Mouse (Mus musculus): Measurements from ENCODE around the gene Hrnr. TPM values are rescaled to one million over a fixed set of nuclear protein-coding genes. Genes with fewer than 3 reads are reported as not detected.

Gene Hrnr
- polyA plus RNA-seq, 1 experiment from 2014 or later: 0.01 TPM

DNA sequence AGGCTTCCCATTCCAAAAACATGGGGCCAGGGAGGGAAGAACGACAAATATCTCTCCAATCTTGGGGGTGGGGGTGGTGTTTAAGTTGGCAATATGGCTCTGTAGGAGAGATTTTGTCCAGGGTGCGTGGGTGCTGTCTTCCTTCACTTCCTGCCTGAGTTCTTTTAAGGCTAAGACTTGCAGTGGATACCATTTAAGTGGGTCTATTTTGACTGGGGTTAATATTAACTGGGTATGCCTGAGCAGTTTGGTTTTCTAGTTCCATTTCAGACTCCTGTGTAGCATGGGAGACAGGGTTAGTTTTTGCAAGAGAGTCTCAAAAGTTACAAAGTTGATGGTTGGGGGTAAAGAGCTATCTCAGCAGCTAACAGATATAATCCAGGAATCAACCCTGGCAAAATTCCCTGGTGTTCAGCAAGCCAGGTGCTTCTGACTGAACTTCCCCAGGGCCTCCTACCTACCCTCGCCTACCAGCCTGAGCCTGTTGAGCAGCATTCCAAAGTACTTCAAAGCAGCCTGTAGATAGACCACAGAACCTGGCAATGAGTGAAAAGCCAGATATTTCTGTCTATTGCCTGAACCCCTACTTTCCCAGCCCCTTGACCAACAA lies 47.5 kb downstream of the Hrnr start:
- no peak overlapping the region for H3K4me2 ChIP-seq
- no peak overlapping the region for H3K4me3 ChIP-seq
- H3K27ac ChIP-seq (replicated peaks): no peak overlapping the region
- no peak for ATAC-seq (ENCODE audit: low FRiP score, low read depth)
- 67% methylated on average over 3 of the region's 3 CpGs for WGBS
- no peaks in the 10 kb centered on the region for H3K36me3 ChIP-seq
- peaks cover 3% of the 10 kb centered on the region; the same call in 1 of the 2 replicates for H3K4me1 ChIP-seq (replicated peaks)
- no peak overlapping the region for H3K9ac ChIP-seq
- no peaks in the 10 kb centered on the region for H3K9me3 ChIP-seq
- 0 out of 2 replicates have a peak, but pooled peaks cover 2% of the 10 kb centered on the region for H3K27me3 ChIP-seq

DNA sequence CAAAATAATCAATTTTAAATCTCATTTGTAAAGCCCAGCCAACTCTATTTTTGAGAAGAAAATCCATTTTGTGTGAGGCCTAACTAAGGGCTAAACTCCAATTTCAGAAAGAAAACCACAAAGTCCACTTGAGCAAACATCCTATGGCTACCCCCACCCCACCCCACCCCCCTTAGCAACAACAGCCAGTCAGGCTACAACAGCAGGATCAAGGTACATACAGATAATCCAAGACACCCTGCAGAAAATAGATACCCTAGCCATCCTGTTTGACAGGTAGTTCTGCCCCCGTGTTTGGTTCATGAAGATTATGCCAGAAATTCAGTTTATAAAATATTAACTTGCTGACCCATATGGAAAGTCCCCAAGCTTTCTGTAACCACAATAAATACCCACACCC lies 48.6 kb downstream of the Hrnr start:
- ATAC-seq (ENCODE audit: low FRiP score, low read depth): no peak
- H3K27ac ChIP-seq (replicated peaks): no peak overlapping the region
- H3K4me2 ChIP-seq: no peak overlapping the region
- 72% methylated on average over 1 of the region's 1 CpGs for WGBS
- no peaks in the 10 kb centered on the region for H3K4me1 ChIP-seq (replicated peaks)
- H3K36me3 ChIP-seq: no peaks in the 10 kb centered on the region
- no peaks in the 10 kb centered on the region for H3K27me3 ChIP-seq
- H3K9ac ChIP-seq: no peak overlapping the region
- no peak overlapping the region for H3K4me3 ChIP-seq
- no peaks in the 10 kb centered on the region for H3K9me3 ChIP-seq

DNA sequence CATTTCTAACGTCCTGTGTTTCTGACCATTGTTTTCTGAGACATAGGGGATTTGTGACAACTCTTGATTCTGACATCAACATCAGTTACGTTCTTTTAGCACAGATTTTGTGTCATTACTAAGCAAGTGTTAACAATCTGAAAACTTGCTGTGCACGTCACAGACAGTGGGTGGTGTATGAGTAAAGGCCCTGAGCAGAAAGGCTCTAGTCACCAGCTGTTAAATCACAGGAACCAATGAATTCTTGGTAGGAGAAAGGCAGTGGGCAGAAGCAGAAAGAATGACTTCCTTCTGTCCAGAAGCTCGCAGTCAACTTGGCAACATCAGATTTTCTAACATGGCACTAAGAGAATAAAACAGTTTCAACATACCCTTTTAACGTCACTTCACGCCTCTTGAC lies 53.9 kb downstream of the Hrnr start:
- Histone ChIP-seq H3K4me2 (no peak overlapping the region), H3K4me1 (replicated peaks) (no peaks in the 10 kb centered on the region), H3K9me3 (no peaks in the 10 kb centered on the region), H3K9ac (no peak overlapping the region), H3K27ac (replicated peaks) (no peak overlapping the region), H3K36me3 (no peaks in the 10 kb centered on the region), H3K4me3 (no peak overlapping the region), H3K27me3 (no peaks in the 10 kb centered on the region)
- WGBS: 82% methylated on average over 6 of the region's 6 CpGs
- ATAC-seq (ENCODE audit: low FRiP score, low read depth): no peak

DNA sequence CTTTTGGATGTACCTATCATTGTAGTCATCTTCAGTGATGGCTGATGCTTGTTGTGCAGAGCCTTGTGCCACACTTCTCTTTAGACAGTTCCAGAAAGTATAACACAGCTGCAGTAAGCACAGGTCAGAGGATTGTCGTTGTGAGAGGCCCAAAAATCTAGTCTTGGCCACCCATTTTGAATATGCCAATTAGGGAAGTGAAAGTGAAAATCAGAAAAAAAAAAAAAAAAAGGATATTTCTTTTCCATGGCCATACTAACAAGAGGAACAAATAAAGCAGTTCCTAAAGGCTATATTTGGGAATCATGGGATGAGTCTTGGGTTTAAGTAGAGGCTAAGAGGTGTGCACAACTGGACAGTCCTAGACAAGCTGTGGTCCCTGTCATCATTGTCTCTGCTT lies 55.6 kb downstream of the Hrnr start:
- no peak overlapping the region for H3K4me3 ChIP-seq
- H3K27me3 ChIP-seq: no peaks in the 10 kb centered on the region
- no peaks in the 10 kb centered on the region for H3K9me3 ChIP-seq
- H3K36me3 ChIP-seq: no peaks in the 10 kb centered on the region
- H3K9ac ChIP-seq: no peak overlapping the region
- no peak overlapping the region for H3K27ac ChIP-seq (replicated peaks)
- WGBS: 74% methylated on average over 1 of the region's 1 CpGs
- ATAC-seq (ENCODE audit: low FRiP score, low read depth): no peak
- H3K4me1 ChIP-seq (replicated peaks): no peaks in the 10 kb centered on the region
- no peak overlapping the region for H3K4me2 ChIP-seq

DNA sequence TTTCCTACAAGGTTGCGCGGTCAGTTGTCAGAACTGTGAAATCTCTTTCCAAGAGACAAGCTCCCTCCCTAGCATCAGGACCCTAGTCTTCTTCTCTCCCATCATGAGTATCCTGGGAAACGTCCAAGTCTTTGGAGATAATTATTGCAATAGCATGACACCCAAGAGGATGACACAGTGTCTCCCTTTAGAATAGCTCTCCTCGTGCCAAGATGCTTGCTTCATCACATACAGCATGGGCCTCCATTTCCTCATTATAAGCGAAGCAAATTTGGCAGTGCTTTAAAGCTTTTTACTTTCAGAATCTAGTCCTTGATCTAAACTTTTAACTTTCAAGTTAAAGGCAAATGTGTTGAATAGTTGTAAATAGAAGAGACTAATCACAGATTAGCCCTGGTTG lies 56.1 kb downstream of the Hrnr start:
- Histone ChIP-seq H3K27me3 (no peaks in the 10 kb centered on the region), H3K4me2 (no peak overlapping the region), H3K27ac (replicated peaks) (no peak overlapping the region), H3K9me3 (no peaks in the 10 kb centered on the region), H3K4me3 (no peak overlapping the region), H3K36me3 (no peaks in the 10 kb centered on the region), H3K4me1 (replicated peaks) (no peaks in the 10 kb centered on the region), H3K9ac (no peak overlapping the region)
- ATAC-seq (ENCODE audit: low FRiP score, low read depth): no peak
- WGBS: 89% methylated on average over 5 of the region's 5 CpGs

DNA sequence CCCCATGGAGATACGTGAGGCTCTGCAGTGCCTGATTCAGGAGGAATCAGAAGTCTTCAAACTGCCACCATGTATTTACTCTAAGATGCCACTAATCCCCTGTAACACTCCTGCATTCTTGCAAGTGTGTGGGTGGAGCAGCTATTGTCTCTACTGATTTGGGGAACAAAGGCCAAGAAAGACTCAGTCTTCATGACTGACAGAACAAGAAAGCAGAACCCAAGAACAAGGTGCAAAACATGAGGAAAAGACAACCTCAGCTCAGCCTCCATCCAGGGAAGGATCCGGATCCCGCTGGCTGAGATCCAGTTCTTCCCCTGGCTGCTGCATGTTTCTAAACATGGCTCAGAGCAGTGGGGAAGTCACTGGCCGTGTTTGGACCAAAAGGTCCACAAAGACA lies 58.6 kb downstream of the Hrnr start:
- Histone ChIP-seq H3K27ac (replicated peaks) (no peak overlapping the region), H3K4me1 (replicated peaks) (no peaks in the 10 kb centered on the region), H3K4me3 (no peak overlapping the region), H3K27me3 (no peaks in the 10 kb centered on the region), H3K9ac (no peak overlapping the region), H3K9me3 (no peaks in the 10 kb centered on the region), H3K4me2 (no peak overlapping the region), H3K36me3 (no peaks in the 10 kb centered on the region)
- 49% methylated on average over 4 of the region's 4 CpGs for WGBS
- ATAC-seq (ENCODE audit: low FRiP score, low read depth): no peak

Other genes with a start within 250 kb of the Hrnr start
- gene Crnn, start 175.0 kb upstream of the Hrnr start, polyA plus RNA-seq (2015; fragmentation: Nextera tagmentation; extraction: Ambion mirVana): not detected in 2 replicates
- gene Flg2, start 122.5 kb upstream of the Hrnr start, polyA plus RNA-seq (2015; fragmentation: Nextera tagmentation; extraction: Ambion mirVana): not detected in 2 replicates
- gene Flg, start 46.2 kb upstream of the Hrnr start, polyA plus RNA-seq (2015; fragmentation: Nextera tagmentation; extraction: Ambion mirVana): not detected in 2 replicates
- not detected in 2 replicates for gene Rptn, start 74.0 kb downstream of the Hrnr start, polyA plus RNA-seq (2015; fragmentation: Nextera tagmentation; extraction: Ambion mirVana)
- 1.2 TPM in 2 replicates for gene Tchh, start 122.6 kb downstream of the Hrnr start, polyA plus RNA-seq (2015; fragmentation: Nextera tagmentation; extraction: Ambion mirVana)
- gene Tchhl1, start 149.0 kb downstream of the Hrnr start, polyA plus RNA-seq (2015; fragmentation: Nextera tagmentation; extraction: Ambion mirVana): 0.06 TPM in 1 of 2 replicates, not detected in the other
- 206 and 231 TPM in 2 replicates for gene S100a11, start 200.7 kb downstream of the Hrnr start, polyA plus RNA-seq (2015; fragmentation: Nextera tagmentation; extraction: Ambion mirVana)
- gene S100a10, start 235.3 kb downstream of the Hrnr start, polyA plus RNA-seq (2015; fragmentation: Nextera tagmentation; extraction: Ambion mirVana): 168 and 205 TPM in 2 replicates

All from hindbrain, embryonic 15.5 days (tissue).